Mouse (Mus musculus) hindlimb bud, embryonic 11.5 days (tissue): ENCODE data around the gene Ssb.
"Not testable (repeated sequence)": the region's sequence is repeated elsewhere in the genome, so short reads cannot be mapped to it uniquely, and the experiment has no call there.

Experiments used
- DNase-seq: peaks from one replicate; pipeline ENCODE4 v3.0.0-alpha.2; 2012; ENCODE audit warnings: low read depth, low spot score; ENCODE audit errors: extremely low spot score

The Ssb gene

DNA sequence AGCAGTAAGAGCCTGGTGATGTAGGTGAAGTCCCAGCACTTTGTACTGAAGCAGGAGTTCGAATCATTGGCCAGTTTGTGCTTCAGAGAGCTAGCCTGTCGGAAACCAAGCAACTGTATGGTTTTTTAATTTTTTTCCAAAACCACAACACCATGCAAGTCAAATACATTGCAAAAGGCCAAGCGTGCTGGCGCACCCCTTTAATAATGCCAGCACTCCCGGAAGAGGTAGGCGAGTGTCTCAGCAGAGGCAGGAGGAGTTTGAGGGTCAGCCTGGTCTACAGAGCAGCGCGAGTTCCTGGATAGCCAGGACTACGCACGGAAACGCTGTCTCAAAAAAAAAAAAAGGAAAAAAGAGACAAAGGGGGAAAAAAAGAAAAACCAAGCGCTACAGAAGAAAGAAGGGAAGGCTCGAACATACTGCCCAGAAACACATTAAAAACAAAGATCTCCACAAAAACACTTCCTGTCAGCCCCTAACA is 350 bp upstream of the Ssb start:
- DNase-seq, result no peak

DNA sequence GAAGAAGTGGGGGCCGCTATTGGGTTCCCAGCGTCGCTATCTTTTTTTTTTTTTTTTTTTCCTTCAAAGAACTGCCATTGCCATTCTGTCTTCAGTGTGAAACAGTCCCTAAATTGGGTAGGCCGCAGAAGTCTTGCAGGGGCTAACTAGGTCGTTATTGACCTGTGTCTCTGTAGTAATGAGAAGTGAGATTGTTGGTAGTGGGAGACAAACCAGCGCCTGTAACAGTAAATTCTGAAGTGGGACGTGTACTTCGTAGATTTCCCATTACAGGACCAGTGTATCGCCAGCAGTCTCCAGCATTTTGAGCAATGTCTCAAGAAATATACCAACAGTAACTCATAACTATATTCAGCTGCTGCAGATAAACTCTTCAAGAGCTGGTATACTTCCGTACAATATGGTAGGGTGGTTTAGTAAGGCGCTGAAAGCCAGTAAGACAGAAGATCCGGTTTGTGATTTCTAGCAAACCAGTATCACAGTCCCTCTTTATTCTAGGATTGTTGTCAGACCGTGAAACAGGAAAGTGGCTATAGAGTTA is 825 bp downstream of the Ssb start:
- DNase-seq, result no peak

GRCm38 (mm10) chr2:69883990-69884391 is 22.6 kb downstream of the Ssb start:
- DNase-seq, result no peak

DNA sequence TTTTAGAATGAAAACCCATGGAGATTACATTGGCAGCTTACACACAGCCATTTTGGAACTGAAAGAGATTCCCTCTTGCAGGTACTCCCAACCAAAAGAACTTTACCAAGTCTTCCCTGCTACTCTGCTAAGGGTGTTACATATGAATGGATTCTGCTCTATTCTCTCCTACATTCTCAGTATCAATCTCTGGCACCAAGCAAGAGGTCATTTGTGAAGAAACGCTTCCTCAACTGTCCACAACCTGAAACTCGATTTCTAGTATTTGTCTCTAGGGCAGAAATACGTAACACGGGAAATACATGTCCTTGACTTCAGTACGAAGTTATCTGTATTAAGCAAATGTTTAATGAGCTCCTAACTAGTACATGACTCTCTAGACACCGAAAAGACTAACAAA is 23.2 kb downstream of the Ssb start:
- DNase-seq, result no peak

- no peak for DNase-seq
Observed at GRCm38 (mm10) chr2:69885050-69885449, 23.7 kb downstream of the Ssb start.

DNA sequence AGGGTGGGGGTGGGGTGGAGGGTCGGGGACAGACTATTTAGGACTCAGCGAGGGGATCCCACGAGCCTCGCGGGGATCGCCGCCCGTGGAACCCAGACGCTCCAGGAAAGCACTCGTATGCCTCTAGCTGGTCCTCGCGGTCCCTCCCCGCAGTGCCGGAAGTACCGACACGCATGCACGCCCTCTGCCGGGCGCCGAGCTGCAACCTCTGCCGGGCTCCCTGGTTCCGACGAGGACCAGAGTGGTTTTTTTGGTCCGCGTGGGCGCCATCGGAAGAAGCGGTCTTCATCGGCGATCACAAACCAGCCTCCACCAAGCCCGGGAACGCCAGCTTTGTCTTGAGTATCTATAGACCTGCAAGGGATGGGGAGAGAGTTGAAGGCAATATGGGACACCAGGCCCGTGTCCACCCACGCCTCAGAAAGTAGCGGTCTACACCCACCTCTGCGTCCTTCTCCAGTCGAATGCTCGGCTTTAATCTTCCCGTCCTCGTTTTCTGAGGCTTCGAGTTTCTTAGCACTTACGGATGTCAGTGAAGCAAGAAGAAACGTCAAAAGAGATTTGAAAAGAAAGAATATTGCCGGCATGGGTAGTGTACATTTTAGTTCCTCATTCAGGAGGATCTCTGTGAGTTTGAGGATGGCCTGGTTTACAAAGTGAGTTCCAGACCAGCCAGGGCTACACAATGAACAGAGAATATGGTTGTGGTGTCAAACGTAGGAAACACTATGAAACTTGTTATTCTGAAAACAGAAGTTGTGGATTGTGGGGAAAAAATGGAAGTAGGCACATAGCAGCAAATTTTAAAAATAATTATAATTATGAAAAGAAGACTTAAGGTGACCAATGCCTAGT is 24.3 kb downstream of the Ssb start, which contains the start of gene Mettl5:
TSS of gene Mettl5 (minus strand) at position 165 of the 855 bp plus-strand sequence.
- peak; percentile 39 for DNase-seq

DNA sequence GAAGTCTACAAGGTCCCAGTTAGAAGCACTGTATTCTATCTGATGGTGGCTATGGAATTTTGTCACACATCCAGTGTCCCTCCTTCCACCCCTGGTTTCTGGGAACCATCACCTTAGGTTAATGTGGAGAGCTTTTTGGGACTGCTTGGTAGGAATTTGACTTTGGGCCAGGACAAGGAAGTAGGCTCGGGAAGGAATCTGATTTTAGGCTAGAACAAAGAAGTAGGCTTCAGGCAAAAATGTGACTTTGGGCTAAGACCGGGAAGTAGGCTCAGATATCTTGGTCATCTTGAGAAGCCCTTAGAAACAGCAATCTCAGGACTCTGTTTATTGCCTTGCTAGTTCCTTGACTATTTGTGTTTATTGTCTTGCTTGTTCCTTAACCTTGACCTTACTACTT is 27.6 kb downstream of the Ssb start:
- DNase-seq, result no peak

GRCm38 (mm10) chr2:69890843-69891242 is 29.5 kb downstream of the Ssb start:
- no peak for DNase-seq

DNA sequence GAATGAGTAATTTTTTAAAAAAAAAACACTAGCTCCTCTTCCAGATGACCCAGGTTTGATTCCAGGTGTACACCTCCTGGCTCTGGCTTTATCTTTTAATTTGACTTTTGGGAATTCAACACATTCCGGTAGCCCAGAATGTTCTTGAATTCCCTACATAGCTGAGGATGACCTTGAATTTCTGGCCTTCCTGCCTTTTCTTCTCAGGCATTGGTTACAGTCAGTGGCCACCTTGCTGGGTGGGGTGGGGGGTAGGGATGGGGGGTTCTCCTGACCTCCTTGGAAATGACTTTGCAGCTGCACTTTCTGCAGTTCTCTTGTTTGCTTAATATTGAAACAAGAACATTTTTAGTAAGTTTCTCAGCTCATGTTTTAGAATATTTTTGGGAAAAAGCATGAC is 31.8 kb downstream of the Ssb start:
- no peak for DNase-seq

- DNase-seq, result no peak
Observed at GRCm38 (mm10) chr2:69893891-69894290, 32.5 kb downstream of the Ssb start.

DNA sequence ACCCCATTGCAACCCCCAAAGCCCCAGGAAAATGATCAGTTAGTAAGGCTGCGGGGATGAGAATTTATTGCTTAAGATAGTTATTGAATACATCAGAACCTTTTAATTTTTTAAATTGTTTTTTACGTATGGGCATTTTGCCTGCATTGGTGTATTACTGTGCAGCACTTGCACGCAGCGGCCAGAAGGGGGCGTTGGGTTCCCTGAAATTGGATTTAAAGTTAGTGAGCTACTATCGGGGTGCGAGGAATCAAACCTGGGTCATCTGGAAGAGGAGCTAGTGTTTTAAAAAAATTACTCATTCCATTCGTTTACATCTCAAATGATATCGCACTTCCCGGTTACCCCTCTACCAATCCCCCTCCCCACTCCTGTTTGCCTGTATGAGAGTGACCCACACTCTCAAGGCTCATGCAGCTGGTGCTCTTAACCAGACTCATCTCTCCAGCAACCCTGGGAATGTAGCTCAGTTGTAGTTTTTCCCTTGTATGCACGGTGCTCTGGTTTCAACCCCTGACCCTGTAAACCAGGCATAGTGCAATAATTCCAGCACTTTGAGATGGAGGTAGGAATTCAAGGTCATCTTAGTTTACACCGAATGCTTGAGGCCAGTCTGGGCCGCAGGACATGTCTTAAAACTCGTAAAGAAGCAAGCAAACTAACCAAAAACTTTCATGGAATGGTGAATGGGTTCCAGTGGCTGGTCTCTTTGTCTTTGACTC is 34.3 kb downstream of the Ssb start:
- no peak for DNase-seq

DNA sequence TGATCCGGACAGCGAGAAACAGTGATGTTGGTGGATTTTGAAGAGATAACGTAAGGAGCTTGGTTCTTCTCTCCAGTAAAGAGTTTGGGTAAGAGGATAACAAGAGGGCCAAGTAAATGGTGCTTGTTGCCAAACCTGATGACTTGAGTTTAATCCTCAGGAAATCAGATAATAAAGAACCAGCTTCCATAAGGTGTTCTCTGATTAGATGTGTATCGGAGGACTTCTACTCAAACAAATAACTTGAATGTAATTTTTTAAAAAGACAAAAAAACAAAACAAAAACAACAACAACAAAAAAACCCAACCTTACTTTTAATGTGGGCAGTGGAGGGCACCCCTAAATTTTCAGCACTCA is 34.8 kb downstream of the Ssb start:
- no peak for DNase-seq

DNA sequence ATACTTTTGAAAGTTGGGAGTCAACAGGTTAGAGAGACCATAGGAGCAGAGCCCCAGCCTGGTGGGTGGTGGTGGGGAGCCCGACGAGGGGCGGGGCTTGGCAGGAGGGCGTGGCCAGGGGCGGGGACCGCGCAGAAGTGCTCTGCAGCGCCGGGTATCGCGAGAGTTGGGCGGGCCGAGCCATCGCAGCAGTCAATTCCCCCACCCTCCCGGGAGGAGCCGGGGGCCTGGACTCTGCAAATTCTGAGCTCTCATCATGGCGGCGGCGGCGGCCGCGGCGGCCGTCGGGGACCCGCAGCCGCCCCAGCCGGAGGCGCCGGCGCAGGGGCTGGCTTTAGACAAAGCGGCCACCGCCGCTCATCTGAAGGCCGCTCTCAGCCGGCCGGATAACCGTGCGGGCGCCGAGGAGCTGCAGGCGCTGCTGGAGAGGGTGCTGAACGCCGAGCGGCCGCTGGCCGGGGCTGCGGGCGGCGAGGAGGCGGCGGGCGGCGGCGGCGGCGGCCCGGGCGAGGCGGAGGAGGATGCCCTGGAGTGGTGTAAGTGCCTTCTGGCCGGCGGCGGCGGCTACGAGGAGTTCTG is 35.8 kb downstream of the Ssb start, which contains the start of gene Ubr3:
TSS of gene Ubr3 (plus strand) at position 208 of the 579 bp plus-strand sequence.
- peak; percentile 41 for DNase-seq

DNA sequence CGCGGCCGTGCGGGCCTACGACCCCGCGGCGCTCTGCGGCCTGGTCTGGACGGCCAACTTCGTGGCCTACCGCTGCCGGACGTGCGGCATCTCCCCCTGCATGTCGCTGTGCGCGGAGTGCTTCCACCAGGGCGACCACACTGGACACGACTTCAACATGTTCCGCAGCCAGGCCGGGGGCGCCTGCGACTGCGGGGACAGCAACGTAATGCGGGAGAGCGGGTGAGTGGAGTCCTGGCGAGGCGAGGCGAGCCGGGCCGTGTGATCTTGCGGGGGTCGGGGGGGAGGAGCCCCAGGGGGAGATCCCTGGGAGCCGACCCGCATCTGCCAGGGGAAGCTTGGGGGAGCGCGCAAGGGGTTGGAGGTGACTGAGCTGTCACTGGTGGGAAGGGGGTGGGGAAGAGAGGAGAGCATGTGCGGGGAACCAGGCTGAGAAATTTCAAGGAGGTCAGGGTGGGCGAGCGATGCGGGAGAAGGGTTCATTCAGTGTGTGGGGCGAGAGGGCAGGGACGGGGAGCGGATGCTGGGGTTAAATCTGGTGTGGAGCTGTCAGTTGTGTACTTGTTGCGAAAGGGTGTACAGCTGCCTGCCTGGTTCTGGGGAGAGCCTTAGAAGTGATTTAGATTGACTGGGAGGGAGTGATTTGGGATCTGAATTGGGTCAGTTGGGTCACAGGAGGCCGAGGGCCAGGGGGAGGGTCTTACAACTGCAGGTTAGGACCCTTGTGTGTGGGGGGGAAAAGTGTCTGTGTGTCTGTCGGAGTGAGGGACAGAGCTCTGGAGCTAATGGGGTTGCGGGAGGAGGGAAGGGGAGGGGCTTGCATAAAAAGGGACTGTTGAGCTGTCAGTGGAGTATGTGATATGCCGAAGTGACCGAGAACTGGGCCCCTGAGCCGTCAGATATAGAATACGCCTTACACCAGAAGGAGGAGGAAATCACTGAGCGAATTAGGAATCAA is 36.5 kb downstream of the Ssb start:
- DNase-seq, result no peak

DNA sequence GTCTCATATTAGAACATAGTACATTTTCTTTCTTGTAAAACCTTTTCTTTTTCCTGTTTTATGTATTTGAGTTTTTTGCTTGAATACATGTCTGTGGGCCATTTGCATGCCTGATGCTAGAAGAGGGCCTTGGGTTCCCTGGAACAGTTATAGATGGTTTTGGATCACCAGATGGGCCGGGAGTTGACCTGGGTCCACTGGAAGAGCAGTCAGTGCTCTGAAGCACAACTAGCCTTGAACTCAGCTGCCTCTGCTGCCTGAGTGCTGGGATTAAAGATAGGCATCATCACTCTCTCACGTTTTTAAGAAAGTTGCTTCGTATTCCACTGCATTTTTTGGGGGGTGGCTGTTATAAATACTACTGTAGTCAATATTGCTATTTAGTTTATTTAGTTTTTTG is 42.2 kb downstream of the Ssb start:
- DNase-seq, result no peak

- not testable (repeated sequence) for DNase-seq
Observed at GRCm38 (mm10) chr2:69907394-69907793, 46.0 kb downstream of the Ssb start.

GRCm38 (mm10) chr2:69912801-69913200 is 51.4 kb downstream of the Ssb start:
- DNase-seq, result no peak

DNA sequence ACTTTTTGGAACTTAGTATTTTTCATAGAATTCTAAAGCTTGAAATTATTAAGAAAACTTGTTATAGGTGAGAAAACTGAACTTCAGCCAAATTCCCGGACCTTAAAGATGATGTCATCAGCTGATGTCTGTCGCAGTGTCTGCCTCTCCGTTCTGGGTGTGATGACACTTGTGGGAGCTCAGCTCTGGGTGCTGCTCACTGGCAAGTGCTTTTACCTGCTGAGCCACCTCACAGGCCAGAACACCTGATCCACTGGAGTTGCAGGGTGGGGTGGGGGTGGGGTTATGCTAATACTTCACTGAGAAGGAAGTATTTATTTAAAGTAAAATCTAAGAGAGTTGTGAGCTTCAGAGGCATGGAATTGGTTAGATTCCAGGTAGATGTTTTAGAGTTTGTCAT is 55.9 kb downstream of the Ssb start:
- DNase-seq, result no peak
